Mouse (Mus musculus) yolk sac, embryonic 10.5 days (tissue): ENCODE measurements around the gene Gtpbp1.
"Not testable (repeated sequence)": the region's sequence is repeated elsewhere in the genome, so short reads cannot be mapped to it uniquely, and the experiment has no call there.

Experiments used
- DNase-seq: peaks from one replicate; pipeline ENCODE4 v3.0.0-alpha.2; 2017; ENCODE audit warnings: low spot score

Gene Gtpbp1

DNA sequence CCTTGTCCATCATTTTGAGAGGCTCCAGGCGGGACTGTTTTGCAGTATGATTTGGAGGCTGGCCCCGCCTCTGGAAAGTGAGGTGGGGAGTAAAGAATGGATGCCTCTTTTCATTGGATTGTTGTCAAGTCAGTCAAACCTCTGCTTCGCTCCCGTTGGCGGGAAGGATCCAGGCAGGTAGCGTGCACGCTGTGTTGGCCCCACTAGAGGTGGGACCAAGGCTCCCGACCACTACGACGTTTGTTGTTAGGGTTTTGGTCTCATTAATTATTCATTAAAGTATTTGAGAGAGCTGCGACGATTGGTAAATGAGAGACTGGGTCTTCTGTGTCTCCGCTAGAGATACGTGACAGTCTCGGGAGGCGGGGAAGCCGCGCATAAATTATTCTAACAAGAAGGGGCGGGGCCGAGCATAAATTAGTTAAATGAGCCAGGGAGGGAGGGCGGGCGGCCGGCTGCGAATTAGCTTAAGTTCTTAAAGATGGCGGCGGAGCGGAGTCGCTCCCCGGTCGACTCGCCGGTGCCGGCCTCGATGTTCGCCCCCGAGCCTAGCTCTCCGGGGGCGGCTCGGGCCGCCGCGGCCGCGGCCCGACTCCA lies at the start of gene Gtpbp1:
TSS of gene Gtpbp1 (plus strand) at position 420 of the 597 bp plus-strand sequence.
- DNase-seq = peak; percentile 99

DNA sequence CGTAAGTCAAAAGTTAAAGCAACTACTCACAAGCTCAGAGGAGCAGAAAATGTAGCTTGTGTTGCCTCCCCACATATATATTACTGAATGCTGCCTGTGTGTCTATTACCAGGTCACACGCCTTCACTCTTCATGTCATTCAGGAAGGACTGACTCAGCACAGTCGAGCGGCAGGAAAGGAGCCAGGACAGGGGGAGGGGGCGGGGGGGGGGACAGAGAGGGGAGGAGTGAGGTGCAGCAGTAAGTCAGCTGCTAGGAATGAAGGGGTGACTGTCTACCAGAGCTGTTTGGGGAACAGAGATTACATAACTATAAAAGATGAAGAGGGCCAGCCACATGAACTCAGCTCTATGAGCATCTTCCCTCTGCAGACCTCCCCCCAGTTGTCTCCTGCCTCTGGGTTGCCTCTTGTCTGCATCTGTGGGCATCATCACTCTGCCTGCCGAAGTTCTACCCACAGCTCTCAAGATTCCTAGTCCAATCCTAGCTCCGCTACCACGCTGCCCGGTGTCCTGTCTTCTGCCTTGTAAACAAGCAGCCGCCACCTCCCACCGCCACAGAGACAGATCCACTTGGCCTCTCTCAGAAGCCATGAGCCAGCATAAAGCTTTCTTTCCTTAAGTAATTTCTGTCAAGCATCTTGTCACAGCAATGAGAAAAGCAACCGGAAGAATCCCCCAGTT lies 49.4 kb upstream of the Gtpbp1 start:
- no peak for DNase-seq

DNA sequence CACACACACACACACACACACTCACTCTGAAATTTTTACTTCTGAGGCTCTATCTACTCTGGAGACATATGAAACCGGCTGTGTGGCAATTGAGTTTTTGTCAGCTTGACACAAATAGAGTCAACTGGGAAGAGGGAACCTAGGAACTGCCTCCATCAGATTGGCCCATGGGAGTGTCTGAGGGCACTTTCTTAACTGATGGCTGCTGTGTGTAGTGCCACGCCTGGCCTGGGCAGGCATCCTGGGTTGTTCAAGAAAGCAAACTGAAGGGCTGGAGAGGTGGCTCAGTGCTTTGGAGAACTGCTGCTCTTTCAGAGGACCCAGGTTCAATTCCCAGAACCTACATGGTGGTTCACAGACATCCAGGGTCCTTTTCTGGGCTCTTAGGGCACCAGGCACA lies 45.2 kb upstream of the Gtpbp1 start:
- DNase-seq = no peak

DNA sequence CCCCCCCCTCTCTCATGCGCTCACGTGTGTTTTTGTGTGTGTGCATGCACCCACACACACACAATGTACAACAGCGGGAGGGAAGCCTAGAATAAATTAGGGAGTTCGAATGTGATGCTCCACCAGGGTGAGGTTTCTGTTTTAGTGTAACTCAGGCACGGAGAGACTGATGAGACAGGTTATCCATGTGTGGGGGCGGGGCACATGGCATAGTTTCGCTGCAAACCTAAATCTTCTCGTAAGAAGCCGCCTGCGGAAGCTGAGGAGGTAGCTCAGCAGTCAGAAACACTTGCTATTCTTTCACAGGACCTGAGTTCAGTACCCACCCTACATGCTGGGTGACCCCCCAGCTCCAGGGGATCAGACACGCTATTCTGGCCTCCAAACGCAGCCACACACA lies 42.5 kb upstream of the Gtpbp1 start:
- DNase-seq = no peak

DNA sequence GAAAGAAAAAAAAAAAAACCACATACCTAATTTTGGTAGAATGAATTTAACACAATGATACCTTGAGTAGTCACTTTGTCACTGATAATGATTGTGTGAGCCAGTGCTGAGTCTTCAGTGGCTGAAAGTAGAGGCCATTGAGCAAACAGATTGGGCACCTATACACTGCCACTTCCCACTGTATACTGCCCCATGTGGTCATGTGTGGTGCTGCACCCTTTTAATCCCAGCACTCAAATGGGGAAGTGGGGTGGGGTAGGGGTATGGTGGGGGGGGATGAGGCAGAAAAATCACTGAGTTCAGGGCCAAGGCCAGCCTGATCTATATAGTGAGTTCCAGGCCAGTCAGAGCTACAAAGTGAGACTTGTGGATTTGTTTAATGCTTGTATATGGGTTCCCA lies 40.1 kb upstream of the Gtpbp1 start:
- DNase-seq = no peak

DNA sequence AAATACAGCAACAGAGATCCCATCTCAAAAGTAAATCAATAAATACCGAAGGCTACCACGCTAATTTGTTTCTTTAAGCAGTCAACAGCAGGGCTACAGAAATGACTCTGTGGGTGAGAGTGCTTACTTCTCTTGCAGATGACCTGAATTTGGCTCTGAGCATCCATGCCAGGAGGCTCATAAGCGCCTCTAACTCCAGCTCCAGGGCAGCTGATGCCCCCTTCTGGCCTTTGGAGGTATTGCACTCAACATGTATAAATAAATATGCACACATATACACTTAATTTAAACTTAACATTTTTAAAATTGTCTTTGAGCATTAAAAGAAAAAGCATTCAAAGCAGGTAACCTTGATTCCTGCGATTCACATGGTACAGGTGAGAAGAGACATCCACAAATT lies 39.2 kb upstream of the Gtpbp1 start:
- DNase-seq = no peak

DNA sequence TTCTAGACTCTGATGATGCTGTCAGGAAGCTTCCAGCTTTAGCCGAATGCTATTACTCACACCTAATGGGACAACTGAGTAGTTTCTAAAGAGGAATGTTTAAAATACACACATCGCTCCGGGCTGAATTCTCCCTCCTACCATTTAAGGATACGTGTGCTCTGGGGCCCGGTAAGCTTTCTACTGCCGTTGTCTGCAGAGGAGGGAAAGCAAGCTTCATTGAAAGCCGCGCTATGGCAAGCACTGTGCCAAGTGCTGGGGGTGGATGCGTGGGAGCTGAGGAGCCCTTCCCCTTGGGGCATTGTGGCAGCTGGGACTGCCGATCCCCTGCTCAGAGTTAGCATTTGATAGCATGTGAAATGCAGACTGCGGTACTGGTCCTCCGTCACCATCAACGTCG lies 34.2 kb upstream of the Gtpbp1 start:
- no peak for DNase-seq

DNA sequence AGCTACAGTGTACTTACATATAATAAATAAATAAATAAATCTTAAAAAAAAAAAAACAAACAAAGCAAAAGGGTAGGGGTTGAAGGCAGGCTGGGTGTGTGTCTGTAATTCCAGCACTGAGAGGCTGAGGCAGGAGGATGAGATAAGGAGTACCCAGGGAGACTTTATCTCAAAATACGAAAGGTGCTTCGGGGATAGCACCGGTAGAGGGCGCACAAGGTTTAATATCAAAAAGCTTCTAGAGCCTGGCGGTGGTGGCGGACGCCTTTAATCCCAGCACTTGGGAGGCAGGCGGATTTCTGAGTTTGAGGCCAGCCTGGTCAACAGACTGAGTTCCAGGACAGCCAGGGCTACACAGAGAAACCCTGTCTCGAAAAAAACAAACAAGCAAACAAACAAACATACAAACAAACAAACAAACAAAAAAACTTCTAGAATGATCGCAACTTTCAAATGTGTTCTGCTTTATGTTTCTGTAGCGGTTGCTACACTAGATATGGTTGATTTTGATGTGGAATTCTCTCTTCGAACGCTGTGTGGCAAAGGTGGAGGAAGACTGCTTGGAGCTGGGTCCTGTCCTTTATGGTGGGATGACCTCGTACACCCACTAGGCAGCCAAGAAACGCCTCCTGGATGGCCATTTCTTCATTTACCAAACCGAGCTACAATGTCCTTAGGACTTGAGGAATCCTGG lies 32.7 kb upstream of the Gtpbp1 start:
- peak; percentile 66 for DNase-seq

DNA sequence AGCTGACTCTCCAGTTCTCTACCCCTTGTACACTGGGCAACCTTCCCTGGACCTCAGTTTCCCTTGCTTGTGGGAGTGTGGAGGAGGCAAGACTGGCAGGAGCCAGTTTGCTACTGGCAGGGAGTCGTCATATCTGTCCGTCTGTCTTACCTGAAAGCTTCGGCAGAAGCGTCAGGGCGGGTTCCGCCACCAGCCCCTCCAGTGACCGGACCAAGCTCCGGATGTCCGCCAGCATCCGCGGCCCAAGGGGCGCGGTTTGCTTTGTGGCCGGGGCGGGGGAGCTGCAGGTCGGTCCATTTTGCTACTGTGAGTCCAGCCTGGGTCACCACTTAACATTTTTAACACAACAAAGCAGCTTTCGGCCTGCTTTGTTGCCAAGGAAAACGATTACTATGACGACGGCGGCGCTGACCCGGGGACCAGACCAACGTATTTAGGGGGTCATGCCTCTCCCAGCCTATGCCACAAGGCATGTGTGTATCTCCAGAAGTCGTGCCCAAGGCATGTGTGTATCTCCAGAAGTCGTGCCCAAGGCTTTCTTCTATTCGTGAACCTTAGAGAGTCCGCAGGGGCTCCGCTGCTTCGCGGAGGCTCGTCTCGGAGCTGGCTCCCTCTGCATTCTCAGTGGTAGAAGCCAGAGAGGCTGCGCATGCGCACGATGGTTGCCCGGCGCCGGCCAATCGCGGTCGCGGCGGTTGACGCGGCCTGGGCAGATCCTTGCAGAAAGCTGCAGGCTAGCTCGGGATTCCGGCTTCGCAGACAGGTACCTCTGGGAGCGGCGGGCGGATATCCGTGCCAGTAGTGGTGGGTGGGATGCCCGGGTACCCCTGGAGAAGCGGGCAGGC lies 31.9 kb upstream of the Gtpbp1 start, which contains the start of the genes Fam227a and Cby1:
TSS of gene Fam227a (minus strand) at position 426 of the 845 bp plus-strand sequence.
TSS of gene Cby1 (plus strand) at position 669 of the 845 bp plus-strand sequence.
- DNase-seq = peak; percentile 95

DNA sequence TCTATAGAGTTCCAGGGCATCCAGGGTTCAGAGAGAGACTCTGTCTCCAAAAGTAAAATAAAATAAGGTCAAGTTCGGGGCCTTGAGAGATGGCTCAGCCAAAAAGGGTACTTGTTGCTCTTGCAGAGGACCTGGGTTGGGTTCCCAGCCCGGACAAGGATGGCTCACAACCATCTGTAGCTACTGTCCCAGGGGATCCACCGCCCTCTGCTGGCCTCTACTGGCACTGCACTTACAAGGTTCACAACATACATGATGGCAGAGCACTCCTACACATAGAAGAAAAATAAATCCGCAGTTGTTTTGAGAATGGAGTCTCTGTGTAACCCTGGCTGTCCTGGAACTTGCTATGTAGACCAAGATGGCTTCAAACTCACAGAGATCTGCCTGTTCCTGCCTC lies 28.8 kb upstream of the Gtpbp1 start:
- DNase-seq = no peak

DNA sequence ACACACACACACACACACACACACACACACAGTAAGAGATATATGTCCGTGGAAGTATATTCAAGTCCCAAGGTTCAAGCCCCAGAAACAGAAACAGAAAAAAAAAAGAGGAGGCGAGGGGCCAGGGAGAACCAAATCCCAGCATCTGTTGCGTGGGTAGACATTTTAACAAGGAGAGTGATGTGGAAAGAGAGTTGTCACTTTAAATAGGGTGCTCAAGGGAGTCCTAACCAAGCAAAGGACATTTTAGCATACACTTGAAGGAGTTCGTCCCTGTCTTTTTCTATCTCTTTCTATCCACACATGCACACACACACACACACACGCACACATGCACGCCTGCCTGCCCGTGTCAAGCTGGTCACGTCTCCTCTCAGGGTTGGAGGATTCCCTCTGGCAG lies 26.0 kb upstream of the Gtpbp1 start:
- no peak for DNase-seq

DNA sequence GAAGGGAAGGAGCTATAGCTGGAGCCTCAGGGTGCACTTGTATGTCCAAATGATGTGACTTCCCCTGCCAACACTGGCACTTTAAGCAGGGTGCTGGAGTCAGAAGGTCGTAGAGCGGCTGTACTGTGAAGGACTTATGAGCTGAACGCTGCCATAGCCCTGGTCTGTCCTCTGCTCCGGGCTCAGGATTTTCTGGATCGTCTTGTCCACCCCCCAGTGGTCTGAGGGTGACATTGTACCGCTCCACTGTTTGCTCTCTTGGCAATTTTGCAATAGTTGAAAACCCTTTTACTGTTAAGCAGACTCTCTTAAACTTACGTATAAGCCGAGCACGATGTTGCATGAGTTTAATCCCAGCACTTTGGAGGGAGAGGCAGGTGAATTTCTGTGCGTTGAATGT lies 21.4 kb upstream of the Gtpbp1 start:
- DNase-seq = no peak

DNA sequence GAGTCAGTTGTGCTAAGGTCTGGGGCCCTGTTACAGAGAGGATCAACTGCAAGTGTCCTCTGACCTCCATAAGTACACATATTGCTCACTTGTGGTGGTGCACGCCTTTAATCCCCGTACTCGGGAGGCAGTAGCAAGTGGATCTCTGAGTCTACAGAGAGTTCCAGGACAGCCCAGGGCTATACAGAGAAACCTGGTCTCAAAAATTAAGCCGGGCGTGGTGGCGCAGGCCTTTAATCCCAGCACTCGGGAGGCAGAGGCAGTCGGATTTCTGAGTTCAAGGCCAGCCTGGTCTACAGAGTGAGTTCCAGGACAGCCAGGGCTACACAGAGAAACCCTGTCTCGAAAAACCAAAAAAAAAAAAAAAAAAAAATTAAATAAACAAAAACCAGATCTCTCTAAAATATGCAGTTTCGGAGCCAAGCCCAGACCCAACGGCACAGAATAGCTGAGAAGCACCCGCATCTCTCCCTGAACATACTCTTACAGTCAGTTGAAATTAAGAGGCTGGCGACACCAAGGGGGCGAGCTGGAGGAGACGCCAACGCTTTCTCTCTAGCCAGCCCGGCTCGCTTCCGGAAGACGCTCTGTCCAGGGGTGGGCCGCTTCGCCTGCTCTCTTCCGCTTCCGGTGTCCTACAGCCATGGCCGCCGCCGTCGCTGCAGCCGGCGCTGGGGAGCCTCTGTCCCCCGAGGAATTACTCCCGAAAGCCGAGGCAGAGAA lies 20.2 kb upstream of the Gtpbp1 start, which contains the start of gene Tomm22:
TSS of gene Tomm22 (plus strand) at position 613 of the 723 bp plus-strand sequence.
- DNase-seq = peak; percentile 89

DNA sequence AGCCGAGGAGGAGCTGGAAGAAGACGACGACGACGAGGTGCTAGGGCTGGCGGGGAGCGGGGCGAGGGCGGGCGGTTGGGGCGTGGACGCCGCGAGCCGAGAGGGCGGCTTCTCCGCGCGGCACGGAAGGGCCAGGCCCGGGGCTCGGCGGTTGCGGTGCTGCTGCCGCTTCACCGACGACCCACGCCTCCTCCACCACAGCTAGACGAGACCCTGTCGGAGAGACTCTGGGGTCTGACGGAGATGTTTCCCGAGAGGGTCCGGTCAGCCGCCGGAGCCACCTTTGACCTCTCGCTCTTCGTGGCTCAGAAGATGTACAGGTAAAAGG lies 19.7 kb upstream of the Gtpbp1 start:
- no peak for DNase-seq

DNA sequence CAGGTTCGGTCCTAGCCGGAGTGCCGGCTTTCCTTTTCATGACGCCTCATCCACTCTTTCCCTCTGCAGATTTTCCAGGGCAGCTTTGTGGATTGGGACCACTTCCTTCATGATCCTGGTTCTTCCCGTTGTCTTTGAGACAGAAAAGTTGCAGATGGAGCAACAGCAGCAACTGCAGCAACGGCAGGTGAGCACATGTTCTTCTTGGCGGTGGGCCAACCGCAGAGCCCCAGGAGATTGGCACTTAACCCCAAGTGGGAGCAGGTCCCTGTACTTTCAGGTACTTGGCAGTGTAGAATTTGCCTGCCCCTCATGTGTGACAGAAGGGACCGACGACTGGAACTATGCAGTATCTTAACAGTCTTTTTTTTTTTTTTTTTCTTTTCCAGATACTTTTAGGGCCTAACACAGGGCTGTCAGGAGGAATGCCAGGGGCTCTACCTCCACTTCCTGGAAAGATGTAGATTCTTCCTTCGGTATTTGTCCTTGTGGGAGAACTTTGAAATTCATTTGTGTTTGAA lies 18.8 kb upstream of the Gtpbp1 start:
- DNase-seq = not testable (repeated sequence)

DNA sequence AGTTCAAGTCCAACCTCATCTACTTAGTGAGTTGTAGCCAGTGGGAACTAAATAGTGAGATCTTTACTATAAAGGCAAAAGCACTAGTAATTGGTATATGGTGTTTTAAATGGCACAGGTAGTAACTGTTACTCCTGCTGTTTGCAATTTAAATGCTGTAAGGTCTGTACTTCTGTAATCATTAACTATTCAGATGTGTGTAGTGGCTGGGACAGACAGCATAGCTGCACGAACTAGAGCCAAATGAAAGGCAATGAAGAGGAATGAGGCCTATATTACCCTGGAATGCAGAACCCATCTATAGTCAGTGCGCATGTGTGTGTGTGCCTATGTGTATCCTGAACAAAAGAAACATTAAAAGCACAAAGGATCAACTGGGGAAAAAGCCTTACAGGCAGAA lies 12.7 kb upstream of the Gtpbp1 start:
- DNase-seq = no peak

DNA sequence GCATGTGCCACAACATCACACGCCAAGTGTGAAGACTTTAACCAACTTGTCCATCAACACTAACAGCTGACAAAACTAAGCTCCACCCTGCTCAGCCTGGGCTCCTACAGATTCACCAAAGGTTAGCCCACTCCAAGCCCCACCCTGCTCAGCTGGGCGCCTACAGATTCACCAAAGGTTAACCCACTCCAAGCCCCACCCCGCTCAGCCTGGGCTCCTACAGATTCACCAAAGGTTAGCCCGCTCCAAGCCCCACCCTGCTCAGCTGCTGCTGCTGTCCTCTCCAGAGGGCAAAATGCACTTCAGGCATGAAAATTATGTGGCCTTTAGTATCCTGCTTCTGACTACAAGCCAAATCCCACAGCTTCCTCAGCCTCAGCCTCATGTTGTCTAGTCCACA lies 8.7 kb upstream of the Gtpbp1 start:
- DNase-seq = no peak

DNA sequence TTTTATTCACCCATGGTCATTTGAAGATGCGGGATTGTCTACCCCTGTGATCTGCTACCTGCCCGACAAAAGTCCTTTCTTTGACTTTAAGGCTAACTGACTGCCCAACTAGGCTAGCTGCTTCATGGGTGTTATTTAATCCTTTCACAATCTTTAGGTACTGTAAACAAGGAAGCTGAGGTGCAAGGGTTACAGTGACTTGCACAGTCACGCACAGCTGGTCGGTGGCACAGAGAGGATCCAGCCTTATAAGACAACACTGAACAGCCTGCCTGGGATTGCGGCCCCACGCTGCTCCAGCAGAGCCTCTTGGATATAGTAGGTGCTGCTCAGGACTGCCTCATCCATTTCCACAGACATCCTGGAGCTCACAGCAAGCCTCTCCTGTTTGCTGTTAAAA lies 7.5 kb upstream of the Gtpbp1 start:
- DNase-seq = no peak

DNA sequence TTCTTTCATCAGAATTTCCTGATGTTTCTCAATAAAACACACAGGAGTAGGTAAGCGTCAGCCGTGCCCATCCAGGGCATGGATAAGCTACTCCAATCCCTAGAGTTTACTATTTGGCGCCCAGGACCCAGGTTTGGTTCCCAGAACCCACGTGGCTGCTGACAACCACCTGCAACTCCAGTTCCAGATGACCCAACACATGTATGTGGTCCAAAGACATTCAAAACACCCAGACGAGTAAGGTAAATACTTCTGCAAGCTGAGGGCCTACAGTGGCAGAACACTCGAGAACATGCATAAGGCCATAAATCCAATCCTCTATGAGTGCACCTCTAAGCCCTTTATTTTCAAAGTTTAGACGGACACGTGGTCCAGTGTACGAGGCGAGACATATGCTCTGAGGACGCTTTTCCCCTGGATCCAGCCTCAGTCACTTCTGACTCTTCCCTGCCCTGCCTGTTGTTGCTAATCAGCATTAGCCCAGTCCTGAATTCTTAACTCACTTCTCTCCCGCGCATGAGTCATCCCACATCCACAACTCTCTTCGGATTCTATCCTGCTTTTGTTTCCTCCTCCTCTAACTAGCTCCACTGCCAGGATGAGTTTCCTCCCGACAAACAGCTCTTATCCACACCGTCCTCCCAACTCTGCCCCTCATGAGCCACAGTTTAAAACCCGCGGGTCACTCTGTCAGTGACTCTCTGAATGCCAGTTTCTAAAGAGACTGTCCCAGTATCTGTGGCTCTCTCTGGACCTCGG lies 6.8 kb upstream of the Gtpbp1 start:
- no peak for DNase-seq

DNA sequence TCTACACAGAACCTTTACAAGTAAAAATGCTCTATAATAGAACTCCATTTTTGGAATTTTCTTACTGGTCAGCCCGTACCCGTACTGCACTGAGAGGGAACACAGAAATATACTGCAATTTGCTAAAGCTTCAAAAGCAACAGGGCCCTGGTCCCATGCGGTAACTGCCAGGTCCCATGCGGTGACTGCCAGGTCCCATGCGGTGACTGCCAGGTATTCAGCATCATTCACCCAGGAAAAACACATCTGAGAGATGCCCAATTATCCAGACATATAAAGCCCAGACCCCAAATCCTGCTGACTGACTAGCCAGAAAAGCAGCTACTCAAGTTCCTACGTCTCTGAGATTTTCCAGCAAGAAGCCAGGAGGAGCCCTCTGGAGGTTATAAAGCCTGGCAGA lies 6.0 kb upstream of the Gtpbp1 start:
- no peak for DNase-seq

DNA sequence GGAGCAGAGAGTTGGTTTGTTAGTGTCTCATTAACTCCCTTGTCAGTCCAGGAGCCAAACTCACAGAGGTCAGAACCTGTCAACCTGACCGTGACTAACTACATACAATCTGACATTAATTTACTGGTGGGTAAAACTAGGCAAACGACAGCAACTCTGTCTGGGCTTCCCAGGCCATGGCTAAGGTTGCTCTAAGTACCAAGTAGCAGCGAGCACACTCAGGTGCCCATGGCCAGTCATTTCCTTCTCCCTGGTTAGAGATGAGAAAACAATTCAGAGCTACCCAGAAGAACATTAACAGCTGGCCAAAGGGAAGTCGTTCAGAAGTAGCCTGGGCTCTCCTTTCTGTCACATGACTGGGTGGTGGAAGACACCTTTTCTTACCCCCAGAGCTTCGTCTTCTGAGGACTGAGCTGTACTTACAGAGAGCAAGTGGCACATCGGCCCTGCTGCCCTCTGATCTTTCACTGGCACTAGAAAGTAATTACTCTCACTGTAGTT lies 5.5 kb upstream of the Gtpbp1 start:
- DNase-seq = no peak
